Mouse (Mus musculus) ES-Bruce4 (cell line): ENCODE results near the gene Rab11fip5. TPM values are rescaled to one million over a fixed set of nuclear protein-coding genes. Genes with fewer than 3 reads are reported as not detected.

Experiments used
- H3K27ac ChIP-seq: 2 replicates; pipeline ENCODE4 v1.5.1; 2012; ENCODE audit warnings: low read length, inconsistent platforms; ENCODE audit not compliant: insufficient read depth
- H3K27me3 ChIP-seq: 2 replicates; pipeline ENCODE4 v1.6.1; 2012; ENCODE audit warnings: mild to moderate bottlenecking, low read length, inconsistent platforms; ENCODE audit not compliant: control insufficient read depth, poor library complexity, insufficient read depth, severe bottlenecking
- H3K36me3 ChIP-seq: 2 replicates; pipeline ENCODE4 v1.6.1; 2012; ENCODE audit warnings: inconsistent platforms, mild to moderate bottlenecking, low read length, moderate library complexity; ENCODE audit not compliant: control insufficient read depth, poor library complexity, insufficient read depth, severe bottlenecking
- H3K4me1 ChIP-seq: one replicate; pipeline ENCODE4 v1.8.1; 2011; ENCODE audit warnings: low read length; ENCODE audit not compliant: control insufficient read depth, insufficient read depth
- H3K4me3 ChIP-seq: 2 replicates; pipeline ENCODE4 v1.5.1; 2011; ENCODE audit warnings: low read depth, mild to moderate bottlenecking, low read length
- H3K9ac ChIP-seq: 2 replicates; pipeline ENCODE4 v1.6.1; 2012; ENCODE audit warnings: low read depth, mild to moderate bottlenecking, inconsistent platforms; ENCODE audit not compliant: poor library complexity, severe bottlenecking
- H3K9me3 ChIP-seq: replicated peaks from 2 replicates; pipeline ENCODE4 v1.6.1; 2012; ENCODE audit warnings: mild to moderate bottlenecking, low read length, inconsistent platforms; ENCODE audit not compliant: control insufficient read depth, poor library complexity, insufficient read depth, severe bottlenecking
- CTCF ChIP-seq: IDR thresholded peaks from one replicate; pipeline ENCODE4 v1.8.1; 2011; ENCODE audit warnings: low read depth, low read length
- EP300 ChIP-seq: IDR thresholded peaks from 2 replicates; pipeline ENCODE4 v1.6.1; 2011; ENCODE audit warnings: low read depth, low read length; ENCODE audit not compliant: insufficient read depth
- POLR2A ChIP-seq: IDR thresholded peaks from one replicate; pipeline ENCODE4 v1.8.1; 2011; ENCODE audit warnings: low read length; ENCODE audit not compliant: insufficient read depth
- polyA plus RNA-seq: library from polyadenylated mRNA; stranded (reverse); fragments of >200 nt; gene quantifications from 2 replicates; pipeline ENCODE4 v1.2.4, GENCODE M21; 2011; ENCODE audit warnings: low read depth; ENCODE audit not compliant: missing spikeins, insufficient read depth, insufficient read length

Rab11fip5 gene
- polyA plus RNA-seq, 1 experiment: 15.8 TPM

- H3K4me3 ChIP-seq: no peak overlapping the region
- H3K9me3 ChIP-seq: no peaks in the 10 kb centered on the region
- no peaks in the 10 kb centered on the region for H3K36me3 ChIP-seq
- no peak overlapping the region for H3K9ac ChIP-seq
- peaks cover 2% of the 10 kb centered on the region for H3K4me1 ChIP-seq
- TF ChIP-seq CTCF (no peak), EP300 (no peak), POLR2A (no peak)
- H3K27me3 ChIP-seq: no peaks in the 10 kb centered on the region
- H3K27ac ChIP-seq: no peak overlapping the region
Observed at GRCm38 (mm10) chr6:85326564-85326963, 47.9 kb downstream of the Rab11fip5 start.

GRCm38 (mm10) chr6:85325109-85325508 lies 49.3 kb downstream of the Rab11fip5 start:
- no peak overlapping the region for H3K9ac ChIP-seq
- TF ChIP-seq POLR2A: no peak
- TF ChIP-seq CTCF: no peak
- no peak for TF ChIP-seq EP300
- no peaks in the 10 kb centered on the region for H3K4me1 ChIP-seq
- no peak overlapping the region for H3K4me3 ChIP-seq
- H3K36me3 ChIP-seq: no peaks in the 10 kb centered on the region
- H3K9me3 ChIP-seq: no peaks in the 10 kb centered on the region
- no peak overlapping the region for H3K27ac ChIP-seq
- H3K27me3 ChIP-seq: no peaks in the 10 kb centered on the region

GRCm38 (mm10) chr6:85320445-85320866 lies 54.0 kb downstream of the Rab11fip5 start:
- Histone ChIP-seq H3K4me1 (no peaks in the 10 kb centered on the region), H3K36me3 (no peaks in the 10 kb centered on the region), H3K9me3 (no peaks in the 10 kb centered on the region), H3K27me3 (no peaks in the 10 kb centered on the region), H3K27ac (no peak overlapping the region), H3K9ac (no peak overlapping the region), H3K4me3 (no peak overlapping the region)
- TF ChIP-seq CTCF (no peak), POLR2A (no peak), EP300 (no peak)

GRCm38 (mm10) chr6:85316211-85316610 lies 58.2 kb downstream of the Rab11fip5 start:
- TF ChIP-seq EP300 (no peak), CTCF (no peak), POLR2A (no peak)
- Histone ChIP-seq H3K36me3 (no peaks in the 10 kb centered on the region), H3K4me3 (no peak overlapping the region), H3K9me3 (no peaks in the 10 kb centered on the region), H3K27ac (no peak overlapping the region), H3K27me3 (no peaks in the 10 kb centered on the region), H3K9ac (no peak overlapping the region), H3K4me1 (no peaks in the 10 kb centered on the region)

- H3K4me3 ChIP-seq: no peak overlapping the region
- H3K9ac ChIP-seq: no peak overlapping the region
- H3K4me1 ChIP-seq: no peaks in the 10 kb centered on the region
- no peak overlapping the region for H3K27ac ChIP-seq
- no peaks in the 10 kb centered on the region for H3K9me3 ChIP-seq
- TF ChIP-seq POLR2A (no peak), CTCF (no peak), EP300 (no peak)
- H3K36me3 ChIP-seq: no peaks in the 10 kb centered on the region
- H3K27me3 ChIP-seq: no peaks in the 10 kb centered on the region
Observed at GRCm38 (mm10) chr6:85314064-85314798, 60.2 kb downstream of the Rab11fip5 start.

- H3K4me3 ChIP-seq: no peak overlapping the region
- H3K9me3 ChIP-seq: no peaks in the 10 kb centered on the region
- no peak overlapping the region for H3K9ac ChIP-seq
- no peak overlapping the region for H3K27ac ChIP-seq
- TF ChIP-seq POLR2A (no peak), EP300 (no peak), CTCF (no peak)
- H3K27me3 ChIP-seq: no peaks in the 10 kb centered on the region
- no peaks in the 10 kb centered on the region for H3K36me3 ChIP-seq
- H3K4me1 ChIP-seq: no peaks in the 10 kb centered on the region
Observed at GRCm38 (mm10) chr6:85307894-85308293, 66.5 kb downstream of the Rab11fip5 start.
